Mouse (Mus musculus): Measurements from ENCODE around the gene Gm5788.
"Not testable (repeated sequence)": the region's sequence is repeated elsewhere in the genome, so short reads cannot be mapped to it uniquely, and the experiment has no call there.

Gene Gm5788

DNA sequence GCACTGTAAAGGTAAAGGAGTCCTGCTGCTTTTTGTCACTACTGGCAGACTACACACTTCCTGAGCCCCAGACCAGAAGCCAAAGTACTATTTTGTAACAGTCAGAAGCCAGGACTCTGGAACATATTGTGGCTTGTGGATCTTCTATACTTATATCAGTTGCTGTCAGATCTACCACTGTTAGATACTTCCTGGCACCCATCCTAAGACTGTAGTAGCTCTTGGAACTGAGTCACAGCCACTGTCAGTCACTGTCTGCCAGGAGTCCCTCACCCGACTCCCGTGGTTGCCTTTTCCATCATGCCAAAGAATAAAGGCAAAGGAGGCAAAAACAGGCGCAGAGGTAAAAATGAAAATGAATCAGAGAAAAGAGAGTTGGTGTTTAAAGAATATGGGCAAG is at the start of gene Gm5788:
TSS of gene Gm5788 (plus strand) at position 301 of the 400 bp plus-strand sequence.
- DNase-seq (ENCODE audit: low read depth, low spot score), result not testable (repeated sequence)

DNA sequence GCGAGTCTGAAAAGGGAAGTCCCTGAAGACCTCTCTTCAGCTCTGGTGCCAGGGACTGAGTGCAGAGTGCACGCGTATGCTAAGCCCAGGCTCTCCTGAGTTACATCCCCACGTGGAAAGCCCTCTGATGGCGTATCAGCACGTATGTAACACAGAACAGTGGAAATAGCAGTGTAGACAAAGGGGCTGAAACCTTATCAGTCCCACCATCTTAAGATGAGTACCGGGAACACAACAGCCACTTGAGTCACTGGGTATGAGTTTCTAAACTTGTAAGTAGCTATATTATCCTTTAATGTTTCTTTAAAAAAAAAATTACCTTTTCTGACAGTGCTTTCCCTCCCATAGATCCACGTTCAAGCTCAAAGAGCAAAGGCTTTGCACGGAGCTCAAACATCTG is 45.1 kb upstream of the Gm5788 start:
- DNase-seq (ENCODE audit: low read depth, low spot score), result no peak

DNA sequence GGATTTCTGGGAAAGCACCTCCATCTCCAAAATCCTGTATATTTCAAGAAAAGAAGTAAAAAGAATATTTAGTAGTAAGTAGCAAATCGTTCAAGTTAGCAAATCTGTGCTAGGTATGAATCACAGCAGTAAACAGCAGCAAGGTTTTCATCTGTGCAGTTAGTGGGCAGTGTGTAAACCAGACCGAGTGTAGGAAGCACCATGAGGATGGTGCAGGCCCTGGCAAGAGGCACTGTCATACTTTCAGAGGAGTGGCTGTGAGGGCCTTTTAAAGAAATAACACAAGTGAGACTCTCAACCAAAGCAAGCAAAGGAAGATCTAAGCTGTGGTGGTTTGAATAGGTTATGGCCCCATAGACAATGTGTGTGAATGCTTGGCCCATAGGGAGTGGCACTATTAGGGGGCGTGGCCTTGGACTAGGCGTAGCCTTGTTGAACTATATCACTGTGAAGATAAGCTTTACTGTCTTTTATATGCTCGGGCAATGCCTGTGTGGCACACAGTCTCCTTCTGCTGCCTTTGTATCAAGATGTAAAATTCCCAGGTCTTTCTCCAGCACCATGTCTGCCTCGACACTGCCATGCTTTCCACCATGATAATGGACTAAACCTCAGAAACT is 29.7 kb upstream of the Gm5788 start:
- no peak for DNase-seq (ENCODE audit: low read depth, low spot score)

DNA sequence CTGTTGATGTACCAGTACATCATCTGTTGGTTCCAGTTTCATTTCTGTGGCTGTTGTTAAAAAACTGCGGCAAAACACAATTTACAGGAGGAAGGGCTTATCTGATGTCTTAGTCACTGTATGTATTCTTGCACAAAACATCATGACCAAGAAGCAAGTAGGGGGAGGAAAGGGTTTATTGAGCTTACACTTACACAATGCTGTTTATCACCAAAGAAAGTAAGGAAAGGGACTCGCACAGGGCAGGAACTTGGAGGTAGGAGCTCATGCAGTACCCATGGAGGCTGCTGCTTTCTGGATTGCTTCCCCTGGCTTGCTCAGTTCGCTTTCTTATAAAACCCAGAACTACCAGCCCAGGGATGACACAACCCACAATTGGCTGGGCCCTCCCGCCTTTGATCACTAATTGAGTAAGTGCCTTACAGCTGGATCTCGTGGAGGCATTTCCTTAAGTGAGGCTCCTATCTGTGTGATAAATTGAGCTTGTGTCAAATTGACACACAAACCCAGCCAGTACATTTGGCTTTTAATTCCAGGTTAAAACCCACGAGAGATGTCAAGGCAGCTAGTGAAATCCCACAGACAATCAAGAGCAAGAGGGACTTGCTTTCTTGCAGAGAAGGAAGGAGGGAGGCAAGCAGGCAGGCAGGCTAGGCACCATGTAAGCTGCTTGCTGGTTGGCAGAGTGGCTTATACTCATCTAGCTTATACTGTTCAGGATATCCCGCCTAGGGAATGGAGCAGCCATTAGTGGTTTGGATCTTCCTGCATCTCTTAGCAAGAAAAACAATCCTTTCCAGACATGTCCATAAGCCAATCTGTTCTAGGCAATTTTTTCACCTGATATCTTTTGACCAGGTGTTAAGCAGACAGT is 24.0 kb upstream of the Gm5788 start:
- peak; percentile 16 for DNase-seq (ENCODE audit: low read depth, low spot score)

DNA sequence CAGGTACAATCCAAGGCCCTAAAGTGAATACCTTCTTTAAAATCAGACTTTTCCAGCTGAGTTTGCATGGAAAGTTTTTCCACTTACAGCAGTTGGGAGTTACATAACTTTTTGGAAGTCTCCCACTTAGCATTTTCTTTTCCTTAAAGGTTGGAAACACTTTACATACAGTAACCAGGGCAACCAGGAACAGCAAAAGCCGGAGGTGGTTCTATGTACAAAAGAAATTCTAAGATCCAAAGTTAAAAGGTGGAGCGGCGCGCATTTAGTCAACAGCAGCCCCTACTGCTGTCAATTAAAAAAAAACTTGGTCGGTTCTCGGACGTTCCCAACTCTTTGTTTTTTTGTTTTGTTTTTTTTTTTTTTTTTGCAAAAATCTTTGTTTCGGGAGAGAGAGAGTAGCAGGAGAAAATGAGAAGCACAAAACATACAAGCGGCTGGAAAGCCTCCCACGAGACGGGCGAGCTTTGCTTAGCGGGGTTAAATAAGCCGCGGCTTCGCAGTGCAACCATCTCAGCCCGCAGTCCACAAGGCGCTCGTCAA is 23.0 kb upstream of the Gm5788 start:
- DNase-seq (ENCODE audit: low read depth, low spot score), result peak; percentile 50

DNA sequence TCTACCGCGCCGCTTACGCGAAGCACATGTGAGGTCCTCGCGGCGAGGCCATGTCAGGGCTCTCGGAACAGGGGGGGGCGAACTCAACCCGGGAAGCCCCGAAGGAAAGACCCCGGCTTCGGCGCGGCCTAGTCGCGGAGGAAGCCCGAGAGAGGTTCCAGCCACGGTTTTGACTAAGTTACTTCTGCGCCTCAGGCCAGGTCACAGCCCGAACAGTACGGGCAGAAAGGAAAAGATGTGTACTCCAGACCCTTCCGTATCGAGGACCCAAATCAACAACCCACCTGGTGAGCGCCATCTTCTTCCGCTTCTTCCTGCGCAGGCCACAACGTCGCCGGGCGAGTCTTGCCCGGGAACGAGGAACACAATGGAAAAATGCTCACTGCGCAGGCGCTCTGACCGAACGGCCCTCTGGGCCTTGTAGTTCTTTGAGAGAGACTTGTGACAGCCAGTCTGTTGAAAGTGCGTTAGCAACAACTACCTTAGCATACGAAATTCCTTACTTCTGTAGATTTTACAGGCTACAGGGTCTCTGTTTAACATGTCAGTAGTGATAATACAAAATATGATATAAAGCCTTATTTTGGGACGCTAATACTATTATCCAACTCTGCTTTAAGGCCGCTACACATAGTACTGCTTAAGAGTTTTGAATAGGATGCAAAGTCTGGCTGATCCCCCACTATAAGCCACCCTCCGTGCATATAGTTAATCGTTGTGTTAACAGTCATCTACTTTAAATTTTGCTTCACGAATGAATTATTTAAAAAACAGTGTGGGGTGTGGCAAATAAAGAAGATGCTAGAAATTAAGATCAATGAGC is 22.3 kb upstream of the Gm5788 start, which contains the start of gene Snw1:
TSS of gene Snw1 (minus strand) at position 311 of the 823 bp plus-strand sequence.
- DNase-seq (ENCODE audit: low read depth, low spot score), result peak; percentile 97

DNA sequence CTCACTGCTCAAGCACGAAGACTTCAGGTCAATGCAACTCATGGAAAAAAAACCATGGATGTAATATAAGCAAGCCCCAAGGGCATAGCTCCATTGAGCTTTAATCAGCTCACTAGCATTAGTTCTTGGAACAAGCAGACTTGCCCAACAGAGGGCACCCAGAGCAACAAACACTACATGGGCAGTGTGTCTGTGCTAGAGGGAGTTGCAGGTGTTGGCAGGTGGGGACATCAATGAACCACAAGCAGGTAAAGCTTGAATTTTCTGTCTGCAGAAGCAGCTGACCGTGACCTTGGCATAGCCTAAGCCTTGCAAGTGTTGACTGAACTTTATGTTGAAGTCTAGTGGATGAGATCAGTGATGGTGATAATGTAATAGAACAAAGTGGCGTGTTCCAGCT is 19.8 kb upstream of the Gm5788 start:
- DNase-seq (ENCODE audit: low read depth, low spot score), result no peak

DNA sequence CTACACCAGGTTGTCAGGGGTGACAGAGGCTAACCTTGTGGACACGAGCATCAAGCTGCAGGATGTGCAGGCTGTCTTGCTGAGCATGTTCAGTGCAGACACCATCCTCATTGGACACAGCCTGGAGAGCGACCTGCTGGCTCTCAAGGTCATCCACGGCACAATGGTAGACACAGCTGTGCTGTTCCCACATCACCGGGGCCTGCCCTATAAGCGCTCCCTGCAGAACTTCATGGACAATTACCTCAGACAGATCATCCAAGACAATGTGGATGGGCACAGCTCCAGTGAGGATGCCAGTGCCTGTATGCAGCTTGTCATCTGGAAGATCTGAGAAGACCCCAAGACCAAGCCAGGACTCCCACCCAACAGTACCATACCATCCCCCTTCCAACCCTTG is 12.0 kb upstream of the Gm5788 start:
- DNase-seq (ENCODE audit: low read depth, low spot score), result not testable (repeated sequence)

DNA sequence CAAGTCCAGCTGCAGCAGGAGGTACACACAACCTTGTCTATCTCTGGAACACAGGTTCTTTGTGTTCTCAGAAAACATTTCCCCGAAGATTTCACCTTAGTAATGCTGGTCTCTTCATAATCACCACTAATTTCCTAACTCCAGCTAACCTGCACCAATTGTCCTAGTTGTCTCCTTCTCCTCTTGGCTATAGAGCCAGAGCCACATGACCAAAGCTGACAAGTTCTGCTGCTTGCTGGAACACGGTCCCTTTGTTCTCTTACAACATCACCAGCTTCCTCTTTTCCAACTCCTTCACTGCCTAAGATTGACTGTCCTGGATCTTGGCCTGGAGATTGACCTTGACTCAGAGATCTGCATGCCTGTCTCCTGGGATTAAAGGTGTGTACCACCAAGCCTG is 5.8 kb upstream of the Gm5788 start:
- not testable (repeated sequence) for DNase-seq (ENCODE audit: low read depth, low spot score)

DNA sequence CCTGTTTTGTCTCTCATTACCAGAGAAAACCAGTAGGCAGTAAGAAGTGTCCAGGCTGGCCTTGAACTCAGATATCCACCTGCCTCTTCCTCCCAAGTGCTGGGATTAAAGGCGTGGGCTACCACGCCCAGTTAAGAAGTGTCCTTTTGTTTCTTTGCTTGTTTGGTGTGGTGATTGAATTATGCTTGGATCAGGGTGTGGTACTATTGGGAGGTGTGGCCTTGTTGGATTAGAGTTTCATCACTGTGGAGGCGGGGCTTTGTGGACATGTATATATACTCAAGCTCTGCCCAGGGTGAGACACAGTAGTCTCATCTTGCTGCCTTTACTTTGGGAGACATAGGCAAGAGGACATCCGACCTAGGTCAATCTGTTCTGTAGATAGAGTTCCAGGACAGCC is 19.5 kb downstream of the Gm5788 start, which contains the start of gene Gm8300:
TSS of gene Gm8300 (plus strand) at position 301 of the 400 bp plus-strand sequence.
- not testable (repeated sequence) for DNase-seq (ENCODE audit: low read depth, low spot score)

DNA sequence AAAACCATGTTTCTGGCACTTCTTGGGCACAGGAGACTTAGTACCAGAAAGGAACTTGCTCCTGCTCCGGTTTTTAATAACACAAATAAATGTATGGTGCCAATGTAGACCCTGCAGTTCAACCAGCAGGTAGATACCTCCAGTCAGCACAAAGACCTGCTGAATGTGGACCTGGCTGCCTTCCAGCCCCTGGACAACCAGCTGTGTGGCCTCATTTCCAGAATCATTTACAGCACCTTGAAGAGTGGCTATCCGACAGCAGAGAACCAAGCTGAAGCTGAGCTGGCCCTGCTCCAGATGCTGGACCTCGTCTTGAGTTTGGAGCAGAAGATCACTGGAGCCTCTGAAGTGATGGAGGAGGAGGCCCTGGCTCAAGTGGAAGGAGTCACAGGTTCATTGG is 25.1 kb downstream of the Gm5788 start:
- not testable (repeated sequence) for DNase-seq (ENCODE audit: low read depth, low spot score)

DNA sequence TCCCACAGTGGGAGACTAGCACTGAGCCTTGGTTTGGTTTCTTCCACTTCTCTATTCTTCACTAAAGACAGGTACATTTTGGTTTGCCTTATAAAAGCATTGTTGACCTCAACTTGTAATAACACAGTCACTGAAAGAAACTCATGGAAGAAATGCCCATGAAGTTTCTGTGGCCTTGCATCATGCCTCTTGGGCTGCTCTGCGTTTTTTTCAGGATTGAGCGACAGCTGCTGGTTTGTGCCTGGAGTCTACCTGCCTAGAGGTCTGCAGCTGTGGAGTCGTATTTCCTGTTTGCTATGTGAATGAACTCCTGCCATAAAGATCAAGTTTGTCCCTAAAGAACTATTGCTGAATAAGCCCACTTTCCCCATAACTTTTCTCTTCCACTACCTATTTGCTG is 49.4 kb downstream of the Gm5788 start:
- DNase-seq (ENCODE audit: low read depth, low spot score), result no peak
